ENCODE assay signal across 14 mouse cellular contexts in the genomic region with DNA sequence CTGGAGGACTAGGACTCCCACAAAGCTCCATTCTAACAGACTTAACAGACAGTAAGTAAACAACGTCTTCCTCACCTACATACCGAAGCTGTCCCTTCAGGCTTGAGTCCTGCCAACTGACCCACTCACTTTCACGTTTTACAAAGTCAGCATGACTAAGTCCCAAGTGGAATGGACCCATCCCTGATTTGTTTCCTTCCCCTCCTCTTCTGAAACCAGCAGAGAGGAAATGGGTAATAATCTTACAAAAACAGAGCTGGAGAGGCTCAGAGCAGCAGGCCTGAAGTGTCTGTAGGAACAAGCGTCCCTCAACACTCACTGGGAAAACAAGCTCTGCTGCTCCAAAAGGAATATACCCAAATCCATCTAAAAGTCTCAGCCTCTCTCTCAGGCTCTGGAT.
DNase-seq lines count a peak whose midpoint lies in the region; ATAC-seq and TF ChIP-seq lines count a peak whose summit lies in the region.
"Had no signal": no experiment of that assay in that cellular context is flagged by ENCODE, and none has a peak within 500 bp of the region (broad histone marks: within the 10 kb centered on the region; RNA-seq: fewer than 3 reads in every experiment).

No protein-coding gene starts in this region.

- peaks cover 76% of the 10 kb centered on the region for H3K4me1 ChIP-seq in heart, embryonic 13.5 days
- H3K4me1 ChIP-seq in kidney, postnatal 0 days (replicated peaks; ENCODE audit: insufficient read depth, low read length), result peaks cover 30% of the 10 kb centered on the region; the same call in 1 of the 2 replicates
- H3K4me1 ChIP-seq: neural tube, embryonic 12.5 days had no signal

- TF ChIP-seq CTCF in kidney, postnatal 0 days (IDR thresholded peaks at IDR 0.05; ENCODE audit: low read depth), result no peak
- no peak for TF ChIP-seq CTCF in layer of hippocampus, adult 2 months (conservative IDR thresholded peaks at IDR 0.05)

- no peaks in the 10 kb centered on the region for H3K9me3 ChIP-seq in heart, embryonic 13.5 days
- no peaks in the 10 kb centered on the region for H3K9me3 ChIP-seq in kidney, postnatal 0 days (replicated peaks; ENCODE audit: low read length)
- H3K9me3 ChIP-seq: limb, embryonic 13.5 days; neural tube, embryonic 12.5 days had no signal

- no peak; the same call in 1 of the 2 replicates for ATAC-seq in heart, embryonic 13.5 days (ENCODE audit: extremely low read depth, insufficient number of reproducible peaks, low FRiP score, low TSS enrichment)
- ATAC-seq in kidney, postnatal 0 days (replicated peaks; ENCODE audit: low FRiP score, low read depth), result no peak
- 0 out of 2 replicates have a peak, but pooled peaks have one; percentile 20 for ATAC-seq in granulocyte monocyte progenitor cell, adult 5-6 weeks (replicated peaks; ENCODE audit: poor library complexity, severe bottlenecking)
- ATAC-seq: forebrain, embryonic 14.5 days; midbrain, embryonic 16.5 days had no signal

- H3K27me3 ChIP-seq in heart, embryonic 13.5 days (replicated peaks), result no peaks in the 10 kb centered on the region
- no peaks in the 10 kb centered on the region for H3K27me3 ChIP-seq in kidney, postnatal 0 days (ENCODE audit: insufficient read depth, low read length)
- H3K27me3 ChIP-seq: limb, embryonic 13.5 days; neural tube, embryonic 12.5 days had no signal

- H3K4me2 ChIP-seq in heart, embryonic 13.5 days, result no peak overlapping the region
- H3K4me2 ChIP-seq in kidney, postnatal 0 days (ENCODE audit: low read length), result no peak overlapping the region
- H3K4me2 ChIP-seq: limb, embryonic 13.5 days; neural tube, embryonic 12.5 days had no signal

- WGBS in heart, embryonic 13.5 days, result 39% methylated on average over 4 of the region's 4 CpGs
- WGBS in kidney, postnatal 0 days, result 34% methylated on average over 4 of the region's 4 CpGs

- H3K9ac ChIP-seq in heart, embryonic 13.5 days, result peak overlapping the region; percentile 62; the same call in 1 of the 2 replicates
- H3K9ac ChIP-seq in kidney, postnatal 0 days (ENCODE audit: low read depth, low read length), result no peak overlapping the region
- H3K9ac ChIP-seq: limb, embryonic 13.5 days; neural tube, embryonic 12.5 days had no signal

- no peak for DNase-seq in heart, postnatal 4 days
- peak; percentile 72 for DNase-seq in kidney, postnatal 0 days (ENCODE audit: low spot score)
- no peak for DNase-seq in kidney, postnatal 4 days
- DNase-seq in 416B (ENCODE audit: low read depth), result peak; percentile 24
- DNase-seq in layer of hippocampus, adult 2 months (ENCODE audit: low spot score in 2 of 2), result no peak
- DNase-seq: adrenal gland, postnatal 10 days; cerebellum, adult 9-10 months; lung, adult 2 months had no signal

- no peak overlapping the region for H3K4me3 ChIP-seq in heart, embryonic 13.5 days
- H3K4me3 ChIP-seq in kidney, postnatal 0 days (replicated peaks; ENCODE audit: low read depth, low read length), result no peak overlapping the region
- H3K4me3 ChIP-seq in layer of hippocampus, adult 2 months, result no peak overlapping the region
- H3K4me3 ChIP-seq: limb, embryonic 13.5 days; neural tube, embryonic 12.5 days had no signal

- H3K27ac ChIP-seq in heart, embryonic 13.5 days (replicated peaks), result peak overlapping the region; percentile 76
- H3K27ac ChIP-seq in kidney, postnatal 0 days, result peak overlapping the region; percentile 0; the same call in 1 of the 2 replicates
- no peak overlapping the region for H3K27ac ChIP-seq in layer of hippocampus, adult 2 months
- H3K27ac ChIP-seq: limb, embryonic 13.5 days; neural tube, embryonic 12.5 days had no signal

- peaks cover 20% of the 10 kb centered on the region for H3K36me3 ChIP-seq in heart, embryonic 13.5 days
- H3K36me3 ChIP-seq in kidney, postnatal 0 days (ENCODE audit: insufficient read depth, low read length), result 0 out of 2 replicates have a peak, but pooled peaks cover 3% of the 10 kb centered on the region
- H3K36me3 ChIP-seq: limb, embryonic 13.5 days; neural tube, embryonic 12.5 days had no signal

Comparison
In these comparisons a context has a peak if more than half of its experiments do, and no peak if none do; other contexts are left out.
1. DNase-seq: peak in kidney, postnatal 0 days (single experiment) and 416B (single experiment); none in heart, postnatal 4 days (single experiment), kidney, postnatal 4 days (0 of 2) and layer of hippocampus, adult 2 months (0 of 2).